Mouse (Mus musculus): ENCODE results near the gene Cenpo. TPM values are rescaled to one million over a fixed set of nuclear protein-coding genes. Genes with fewer than 3 reads are reported as not detected.
A peak's percentile ranks its signal among the peaks of the same experiment; 100 is the strongest.

Gene Cenpo
- polyA plus RNA-seq, 1 experiment from 2014 or later = 4.7 TPM

DNA sequence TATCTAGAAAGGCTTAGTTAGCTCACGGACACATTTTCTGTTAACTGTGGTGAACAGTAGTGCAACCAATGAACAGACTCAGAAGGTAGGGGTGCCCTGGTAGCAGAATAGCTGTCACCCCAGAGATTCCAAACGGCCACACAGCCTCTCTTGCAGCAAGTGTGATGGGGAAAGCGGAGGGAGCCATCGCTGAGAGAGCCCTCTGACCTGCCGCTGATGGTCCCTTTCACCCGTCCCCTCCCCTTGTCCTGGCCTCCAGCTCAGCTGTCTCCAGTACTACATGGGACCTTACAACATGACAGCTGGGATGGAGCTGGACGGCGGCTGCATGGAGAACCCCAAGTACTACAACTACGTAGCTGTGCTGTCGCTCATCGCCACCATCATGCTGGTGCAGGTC is 28.0 kb downstream of the Cenpo start:
- Histone ChIP-seq H3K9ac (replicated peaks) (no peak overlapping the region), H3K4me3 (ENCODE audit: low read depth, low read length) (no peak overlapping the region), H3K27me3 (ENCODE audit: insufficient read depth, low read length) (no peaks in the 10 kb centered on the region), H3K9me3 (ENCODE audit: low read length) (no peaks in the 10 kb centered on the region), H3K27ac (ENCODE audit: low read depth) (no peak overlapping the region), H3K36me3 (replicated peaks; ENCODE audit: insufficient read depth, low read length) (0 out of 2 replicates have a peak, but pooled peaks cover 3% of the 10 kb centered on the region), H3K4me2 (ENCODE audit: low read depth, low read length) (no peak overlapping the region), H3K4me1 (ENCODE audit: insufficient read depth) (0 out of 2 replicates have a peak, but pooled peaks cover 2% of the 10 kb centered on the region)
- DNase-seq (no peak), ATAC-seq (no peak)
- WGBS (ENCODE audit: insufficient replicate concordance) = 90% methylated on average over 11 of the region's 11 CpGs
- TF ChIP-seq CTCF (IDR thresholded peaks at IDR 0.05; ENCODE audit: low read depth) (no peak), EP300 (IDR thresholded peaks at IDR 0.05; ENCODE audit: low read depth) (no peak)

GRCm38 (mm10) chr12:4202206-4202605 is 31.9 kb downstream of the Cenpo start:
- TF ChIP-seq EP300 (IDR thresholded peaks at IDR 0.05; ENCODE audit: low read depth) (no peak), CTCF (IDR thresholded peaks at IDR 0.05; ENCODE audit: low read depth) (no peak)
- 78% methylated on average over 4 of the region's 4 CpGs for WGBS (ENCODE audit: insufficient replicate concordance)
- no peak overlapping the region for H3K9ac ChIP-seq (replicated peaks)
- H3K36me3 ChIP-seq (replicated peaks; ENCODE audit: insufficient read depth, low read length) = 0 out of 2 replicates have a peak, but pooled peaks cover 3% of the 10 kb centered on the region
- no peak overlapping the region for H3K4me2 ChIP-seq (ENCODE audit: low read depth, low read length)
- no peak overlapping the region for H3K27ac ChIP-seq (ENCODE audit: low read depth)
- 0 out of 2 replicates have a peak, but pooled peaks cover 2% of the 10 kb centered on the region for H3K4me1 ChIP-seq (ENCODE audit: insufficient read depth)
- no peak for ATAC-seq
- H3K9me3 ChIP-seq (ENCODE audit: low read length) = no peaks in the 10 kb centered on the region
- no peaks in the 10 kb centered on the region for H3K27me3 ChIP-seq (ENCODE audit: insufficient read depth, low read length)
- no peak overlapping the region for H3K4me3 ChIP-seq (ENCODE audit: low read depth, low read length)
- DNase-seq = no peak

DNA sequence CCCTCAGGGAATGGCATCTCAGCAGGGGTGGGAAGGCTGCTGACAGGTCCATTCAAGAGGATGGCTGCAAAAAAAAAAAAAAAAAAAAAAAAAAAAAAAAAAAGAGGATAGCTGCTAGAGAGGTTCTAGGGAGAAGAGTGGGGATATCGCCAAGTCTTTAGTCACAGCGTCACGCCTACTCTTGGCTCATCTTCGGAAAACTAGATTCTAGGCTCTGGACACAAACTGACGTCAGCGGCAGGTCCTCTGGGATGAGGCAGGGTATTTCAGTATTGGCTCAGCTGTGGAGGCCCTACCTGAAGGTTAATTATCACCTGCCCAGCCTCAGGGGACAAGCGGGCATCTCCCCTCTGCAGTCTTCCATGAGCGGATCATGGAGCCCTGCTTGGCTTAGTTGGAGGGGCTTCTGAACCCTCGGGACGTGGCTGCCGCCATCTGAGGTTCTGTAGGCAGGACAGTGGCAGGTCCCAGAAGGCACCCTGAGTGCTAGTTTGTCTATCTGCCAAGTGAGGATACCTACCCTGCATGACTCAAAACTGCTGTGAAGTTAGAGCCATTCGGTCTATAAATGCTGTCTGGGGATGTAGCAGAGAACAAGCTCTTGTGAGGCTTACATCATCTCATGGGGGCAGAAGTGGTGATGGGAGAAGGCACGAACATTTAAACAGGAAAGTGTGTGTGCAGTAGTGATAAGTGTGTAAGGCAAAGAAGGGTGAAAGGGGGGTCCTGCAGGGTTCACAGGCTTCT is 32.5 kb downstream of the Cenpo start:
- DNase-seq = no peak
- H3K4me2 ChIP-seq (ENCODE audit: low read depth, low read length) = no peak overlapping the region
- no peak for TF ChIP-seq EP300 (IDR thresholded peaks at IDR 0.05; ENCODE audit: low read depth)
- TF ChIP-seq CTCF (IDR thresholded peaks at IDR 0.05; ENCODE audit: low read depth) = no peak

GRCm38 (mm10) chr12:4199271-4199670 is 34.8 kb downstream of the Cenpo start:
- 87% methylated on average over 11 of the region's 11 CpGs for WGBS (ENCODE audit: insufficient replicate concordance)

More for the DNA sequence above, 32.5 kb downstream of the Cenpo start:
- no peak overlapping the region for H3K4me3 ChIP-seq (ENCODE audit: low read depth, low read length)
- H3K4me1 ChIP-seq (ENCODE audit: insufficient read depth) = 0 out of 2 replicates have a peak, but pooled peaks cover 2% of the 10 kb centered on the region
- no peaks in the 10 kb centered on the region for H3K9me3 ChIP-seq (ENCODE audit: low read length)
- no peak for ATAC-seq
- 0 out of 2 replicates have a peak, but pooled peaks cover under 1% of the 10 kb centered on the region for H3K36me3 ChIP-seq (replicated peaks; ENCODE audit: insufficient read depth, low read length)
- no peaks in the 10 kb centered on the region for H3K27me3 ChIP-seq (ENCODE audit: insufficient read depth, low read length)
- no peak overlapping the region for H3K27ac ChIP-seq (ENCODE audit: low read depth)
- 87% methylated on average over 13 of the region's 13 CpGs for WGBS (ENCODE audit: insufficient replicate concordance)
- H3K9ac ChIP-seq (replicated peaks) = no peak overlapping the region

GRCm38 (mm10) chr12:4198702-4199101 is 35.4 kb downstream of the Cenpo start:
- H3K4me2 ChIP-seq (ENCODE audit: low read depth, low read length) = no peak overlapping the region
- ATAC-seq = peak; percentile 38; the same call in 1 of the 2 replicates
- WGBS (ENCODE audit: insufficient replicate concordance) = 70% methylated on average over 4 of the region's 4 CpGs

More at GRCm38 (mm10) chr12:4199271-4199670, 34.8 kb downstream of the Cenpo start:
- Histone ChIP-seq H3K27ac (ENCODE audit: low read depth) (no peak overlapping the region), H3K9ac (replicated peaks) (no peak overlapping the region), H3K9me3 (ENCODE audit: low read length) (no peaks in the 10 kb centered on the region), H3K4me2 (ENCODE audit: low read depth, low read length) (no peak overlapping the region), H3K4me3 (ENCODE audit: low read depth, low read length) (no peak overlapping the region), H3K36me3 (replicated peaks; ENCODE audit: insufficient read depth, low read length) (no peaks in the 10 kb centered on the region), H3K27me3 (ENCODE audit: insufficient read depth, low read length) (no peaks in the 10 kb centered on the region), H3K4me1 (ENCODE audit: insufficient read depth) (no peaks in the 10 kb centered on the region)
- no peak for ATAC-seq
- TF ChIP-seq CTCF (IDR thresholded peaks at IDR 0.05; ENCODE audit: low read depth) = no peak
- no peak for TF ChIP-seq EP300 (IDR thresholded peaks at IDR 0.05; ENCODE audit: low read depth)
- no peak for DNase-seq

GRCm38 (mm10) chr12:4194643-4195042 is 39.5 kb downstream of the Cenpo start:
- no peak for TF ChIP-seq EP300 (IDR thresholded peaks at IDR 0.05; ENCODE audit: low read depth)
- no peak for TF ChIP-seq CTCF (IDR thresholded peaks at IDR 0.05; ENCODE audit: low read depth)
- no peak overlapping the region for H3K27ac ChIP-seq (ENCODE audit: low read depth)
- no peak overlapping the region for H3K4me2 ChIP-seq (ENCODE audit: low read depth, low read length)
- no peaks in the 10 kb centered on the region for H3K27me3 ChIP-seq (ENCODE audit: insufficient read depth, low read length)
- DNase-seq (no peak), ATAC-seq (no peak)
- no peak overlapping the region for H3K9ac ChIP-seq (replicated peaks)
- H3K36me3 ChIP-seq (replicated peaks; ENCODE audit: insufficient read depth, low read length) = no peaks in the 10 kb centered on the region
- H3K9me3 ChIP-seq (ENCODE audit: low read length) = no peaks in the 10 kb centered on the region
- H3K4me3 ChIP-seq (ENCODE audit: low read depth, low read length) = no peak overlapping the region
- WGBS (ENCODE audit: insufficient replicate concordance) = 71% methylated on average over 14 of the region's 14 CpGs
- H3K4me1 ChIP-seq (ENCODE audit: insufficient read depth) = no peaks in the 10 kb centered on the region

More at GRCm38 (mm10) chr12:4198702-4199101, 35.4 kb downstream of the Cenpo start:
- Histone ChIP-seq H3K4me1 (ENCODE audit: insufficient read depth) (no peaks in the 10 kb centered on the region), H3K4me3 (ENCODE audit: low read depth, low read length) (no peak overlapping the region), H3K27ac (ENCODE audit: low read depth) (no peak overlapping the region), H3K27me3 (ENCODE audit: insufficient read depth, low read length) (no peaks in the 10 kb centered on the region), H3K9ac (replicated peaks) (no peak overlapping the region), H3K9me3 (ENCODE audit: low read length) (no peaks in the 10 kb centered on the region), H3K36me3 (replicated peaks; ENCODE audit: insufficient read depth, low read length) (no peaks in the 10 kb centered on the region)
- TF ChIP-seq CTCF (IDR thresholded peaks at IDR 0.05; ENCODE audit: low read depth) (no peak), EP300 (IDR thresholded peaks at IDR 0.05; ENCODE audit: low read depth) (no peak)
- DNase-seq = no peak
